Mouse (Mus musculus) E14TG2a.4 (cell line): ENCODE results near the gene Fer.

Experiments used
- CTCF ChIP-seq: conservative IDR thresholded peaks from 2 replicates; pipeline ENCODE4 v1.5.1; 2014; ENCODE audit warnings: low read length
- NANOG ChIP-seq: IDR thresholded peaks from 2 replicates; pipeline ENCODE4 v1.6.1; 2014; ENCODE audit warnings: borderline replicate concordance, low read length, mixed read lengths
- POU5F1 ChIP-seq: IDR thresholded peaks from 2 replicates; pipeline ENCODE4 v1.6.1; 2014; ENCODE audit warnings: low read length, borderline replicate concordance

DNA sequence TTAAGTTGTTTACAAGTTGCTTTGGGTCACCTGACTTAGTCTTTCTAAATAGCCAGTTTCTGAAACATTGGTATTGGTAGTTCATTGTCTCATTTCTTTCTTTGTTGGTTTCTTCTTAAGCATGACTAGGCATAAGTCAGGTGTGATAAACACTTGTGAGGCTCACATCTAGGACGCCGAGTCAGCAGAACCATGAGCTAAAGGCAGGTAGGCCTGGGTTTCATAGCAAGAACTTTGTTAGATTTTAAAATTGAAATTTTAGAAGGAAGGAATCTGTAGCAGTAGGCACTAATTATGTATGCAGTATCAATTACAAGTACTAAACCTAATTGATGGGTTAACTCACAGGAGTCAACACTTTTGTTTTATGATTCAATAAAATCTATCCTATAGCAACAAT, 83.9 kb downstream of the Fer start:
- TF ChIP-seq CTCF = no peak
- TF ChIP-seq POU5F1 = no peak
- TF ChIP-seq NANOG = no peak
